Mouse (Mus musculus) bone marrow, adult 2 months (tissue): Measurements from ENCODE around the gene Gm13420.

Source experiments
- CTCF ChIP-seq: fragments of 200-500 bp; IDR thresholded peaks from 2 replicates; pipeline ENCODE4 v1.5.1; 2011; ENCODE audit warnings: low read length, control low read depth; ENCODE audit not compliant: control insufficient read depth, insufficient read depth
- POLR2A ChIP-seq: fragments of 200-500 bp; IDR thresholded peaks from 2 replicates; pipeline ENCODE4 v1.6.1; 2011; ENCODE audit warnings: low read depth, mild to moderate bottlenecking, control low read depth, low read length, borderline replicate concordance; ENCODE audit not compliant: control insufficient read depth

GRCm38 (mm10) chr2:29752397-29752796 lies 912 bp upstream of the Gm13420 start:
- no peak for TF ChIP-seq CTCF
- TF ChIP-seq POLR2A: no peak
